Mouse (Mus musculus) left cerebral cortex, adult 2 months (tissue): Measurements from ENCODE around the gene 3110040N11Rik. TPM values are rescaled to one million over a fixed set of nuclear protein-coding genes. Genes with fewer than 3 reads are reported as not detected.
"Not testable (repeated sequence)": the region's sequence is repeated elsewhere in the genome, so short reads cannot be mapped to it uniquely, and the experiment has no call there.

Experiments
- DNase-seq, 2 experiments: peaks; one replicate each; pipeline ENCODE4 v3.0.0; 2021 to 2022; ENCODE audit warnings: low spot score in 2 of 2, mixed read lengths in 1 of 2; ENCODE audit errors: extremely low spot score in 1 of 2
- H3K27ac ChIP-seq: fragments of 200-600 bp; 2 replicates; pipeline ENCODE4 v1.8.1; 2022
- H3K4me3 ChIP-seq: fragments of 200-600 bp; 2 replicates; pipeline ENCODE4 v1.8.1; 2022
- CTCF ChIP-seq: fragments of 200-600 bp; IDR thresholded peaks from 2 replicates; pipeline ENCODE4 v1.8.1; 2022; ENCODE audit warnings: antibody characterized with exemption, mild to moderate bottlenecking, moderate library complexity
- intact Hi-C: fragments of 180-260 bp; cut with DNase I; formaldehyde crosslinking; loops from one replicate; pipeline ENCODE4 v1.15.1; 2025
- long read RNA-seq, 2 experiments: library from polyadenylated mRNA; stranded (forward); transcript quantifications; one replicate each; pipeline ENCODE4 v2.0.0; 2021; ENCODE audit warnings: borderline mapping rate in 2 of 2
- total RNA-seq, 2 experiments: library from RNA; stranded (reverse); gene quantifications; 2 replicates each; pipeline ENCODE4 v1.2.3; 2021

Gene 3110040N11Rik
- 10 to 100 TPM; 25.1 to 25.9 TPM for total RNA-seq
- long read RNA-seq, experiment 1, partial matches to known transcripts, result 0 of 12 reads
- long read RNA-seq, experiment 1, other reads (novel, unspliced or antisense), result 7 of 12 reads
- long read RNA-seq, experiment 2, partial matches to known transcripts, result 0 of 10 reads
- long read RNA-seq, experiment 2, other reads (novel, unspliced or antisense), result 7 of 10 reads

- intact Hi-C loops, result loop anchor here (1.0 to 10.0 kb wide), 4 partner anchors 39 to 486 kb away; partner anchors contain the start of gene Hdgfl3
- peak; percentile 82 to 86 for DNase-seq
- peak within 1 kb of the TSS; percentile 99 for H3K27ac ChIP-seq
- peak within 1 kb of the TSS; percentile 83 for H3K4me3 ChIP-seq
- TF ChIP-seq CTCF, result peak; percentile 62
Measured at GRCm38 (mm10) chr7:81789095-81789757, at the start of gene 3110040N11Rik. Gene 3110040N11Rik, minus strand, starts transcription at chr7:81789478.

DNA sequence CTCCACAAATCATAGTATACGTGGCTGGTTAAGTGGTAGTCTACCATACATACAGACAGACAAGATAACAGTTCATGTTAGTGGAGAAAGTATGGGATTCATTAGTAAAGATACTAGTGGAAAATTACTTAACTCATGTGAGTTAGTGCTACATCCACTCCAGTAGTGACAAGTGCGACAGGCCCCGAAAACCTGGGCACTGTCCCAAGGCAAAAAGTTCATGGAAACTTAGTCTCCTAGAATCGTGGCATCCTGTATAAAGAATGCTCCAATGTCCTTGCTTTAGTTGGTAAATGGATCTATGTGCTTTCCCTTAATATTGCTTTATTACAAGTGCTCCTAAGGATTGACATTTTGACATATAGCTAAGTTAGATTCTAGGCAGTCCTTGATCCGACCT is 48.5 kb upstream of the 3110040N11Rik start:
- DNase-seq, H3K4me3 ChIP-seq, intact Hi-C loops, H3K27ac ChIP-seq: not testable (repeated sequence)

- intact Hi-C loops, result no loop called here
- no peak for TF ChIP-seq CTCF
- no peak overlapping the region for H3K27ac ChIP-seq
- H3K4me3 ChIP-seq, result no peak overlapping the region
- no peak for DNase-seq
Measured at GRCm38 (mm10) chr7:81835430-81835829, 46.2 kb upstream of the 3110040N11Rik start.

DNA sequence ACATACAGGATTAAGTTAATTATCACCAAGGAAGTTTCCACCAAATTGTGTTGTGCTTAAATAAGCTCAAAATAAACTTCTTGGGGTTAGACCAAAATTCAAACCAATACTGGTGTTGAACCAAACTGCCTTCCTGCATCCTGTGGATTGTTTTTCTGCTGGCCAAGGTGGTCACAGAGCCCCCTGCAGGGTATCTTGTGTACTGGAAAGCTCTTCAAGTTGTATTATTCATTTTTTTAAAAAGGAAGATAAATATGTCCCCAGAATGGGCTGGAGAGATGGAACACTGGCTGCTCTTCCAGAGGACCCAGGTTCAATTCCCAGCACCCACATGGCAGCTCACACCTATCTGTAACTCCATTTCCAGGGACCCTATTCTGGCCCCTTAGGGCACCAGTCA is 45.6 kb upstream of the 3110040N11Rik start:
- no peak for DNase-seq
- no peak; the same call in none of the 2 replicates for TF ChIP-seq CTCF
- intact Hi-C loops, result no loop called here
- H3K27ac ChIP-seq, result no peak overlapping the region
- H3K4me3 ChIP-seq, result no peak overlapping the region

DNA sequence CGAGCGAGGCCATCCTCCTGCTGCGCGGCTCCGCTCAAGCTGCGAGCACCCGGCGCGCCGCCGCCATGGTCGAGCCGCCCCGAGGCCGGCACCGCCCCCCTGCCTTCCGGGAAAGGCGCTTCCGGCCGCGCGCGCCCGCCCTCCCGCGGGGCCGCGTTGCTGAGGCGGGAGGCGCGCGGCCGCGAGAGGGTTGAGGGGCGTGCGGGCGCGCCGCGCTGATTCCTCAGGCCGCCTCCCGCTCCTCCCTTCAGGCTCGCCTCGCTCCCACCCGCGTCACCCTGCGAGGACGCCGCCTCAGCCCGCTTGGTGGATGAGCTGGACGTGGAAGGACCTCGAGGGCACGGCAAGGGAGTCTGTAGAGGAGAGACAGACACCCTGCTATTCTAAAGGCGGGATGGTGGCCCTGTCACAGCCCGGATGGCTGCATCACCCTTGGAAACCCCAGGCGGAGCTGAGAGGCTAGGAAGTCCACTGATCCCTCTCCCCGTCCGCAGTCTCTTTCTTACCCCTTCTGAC is 40.2 kb upstream of the 3110040N11Rik start, which contains the start of gene Btbd1:
Gene Btbd1, minus strand, starts transcription at position 53 of the 516 bp plus-strand sequence.
- intact Hi-C loops, result loop anchor here (1.0 to 2.0 kb wide), 2 partner anchors 31 to 67 kb away; partner anchors contain the start of gene Ramac
- TF ChIP-seq CTCF, result no peak

DNA sequence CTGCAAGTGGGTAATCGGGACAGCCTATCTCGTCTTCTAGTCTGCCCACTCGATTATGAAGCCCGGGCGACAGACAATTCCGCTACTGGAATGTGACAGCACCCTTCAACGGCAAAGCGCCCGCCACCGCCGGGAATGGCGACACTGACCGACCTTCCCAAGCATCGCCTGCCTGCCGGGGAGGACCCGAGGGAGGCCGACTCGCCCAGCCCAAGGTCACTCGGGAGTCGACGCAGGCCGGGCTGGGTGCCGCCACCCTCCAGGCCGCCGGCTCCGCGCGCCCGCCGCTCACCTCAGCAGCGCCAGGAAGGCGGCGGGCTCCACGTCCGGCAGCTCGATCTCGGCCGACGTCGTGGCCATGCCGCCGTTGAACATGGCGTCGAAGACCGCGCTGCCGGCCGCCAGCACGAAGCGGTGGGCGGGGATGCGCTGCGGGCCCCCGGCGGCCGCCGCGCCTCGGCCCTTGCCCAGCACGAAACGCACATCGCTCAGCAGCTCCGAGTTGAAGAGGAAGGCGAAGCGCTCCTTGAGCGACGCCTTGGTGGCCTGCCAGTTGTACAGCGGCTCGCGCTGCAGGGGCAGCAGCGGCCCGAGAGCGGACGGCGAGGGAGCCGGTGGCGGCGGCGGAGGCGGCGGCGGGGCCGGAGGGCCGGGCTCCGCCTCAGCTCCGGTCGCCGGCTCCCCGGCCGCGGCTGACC is 39.6 kb upstream of the 3110040N11Rik start:
- DNase-seq, result no peak
- intact Hi-C loops, result loop anchor here (1.0 to 2.0 kb wide), 4 partner anchors 31 to 104 kb away; partner anchors contain the start of genes 3110040N11Rik and Ramac
- Histone ChIP-seq H3K27ac (peak overlapping the region; percentile 85), H3K4me3 (peak overlapping the region; percentile 89)
- TF ChIP-seq CTCF, result no peak

More for the DNA sequence above, 40.2 kb upstream of the 3110040N11Rik start, which contains the start of gene Btbd1:
- peak within 1 kb of the TSS; percentile 96 for H3K27ac ChIP-seq
- peak within 1 kb of the TSS; percentile 89 for H3K4me3 ChIP-seq
- DNase-seq, result peak; percentile 82 to 89

DNA sequence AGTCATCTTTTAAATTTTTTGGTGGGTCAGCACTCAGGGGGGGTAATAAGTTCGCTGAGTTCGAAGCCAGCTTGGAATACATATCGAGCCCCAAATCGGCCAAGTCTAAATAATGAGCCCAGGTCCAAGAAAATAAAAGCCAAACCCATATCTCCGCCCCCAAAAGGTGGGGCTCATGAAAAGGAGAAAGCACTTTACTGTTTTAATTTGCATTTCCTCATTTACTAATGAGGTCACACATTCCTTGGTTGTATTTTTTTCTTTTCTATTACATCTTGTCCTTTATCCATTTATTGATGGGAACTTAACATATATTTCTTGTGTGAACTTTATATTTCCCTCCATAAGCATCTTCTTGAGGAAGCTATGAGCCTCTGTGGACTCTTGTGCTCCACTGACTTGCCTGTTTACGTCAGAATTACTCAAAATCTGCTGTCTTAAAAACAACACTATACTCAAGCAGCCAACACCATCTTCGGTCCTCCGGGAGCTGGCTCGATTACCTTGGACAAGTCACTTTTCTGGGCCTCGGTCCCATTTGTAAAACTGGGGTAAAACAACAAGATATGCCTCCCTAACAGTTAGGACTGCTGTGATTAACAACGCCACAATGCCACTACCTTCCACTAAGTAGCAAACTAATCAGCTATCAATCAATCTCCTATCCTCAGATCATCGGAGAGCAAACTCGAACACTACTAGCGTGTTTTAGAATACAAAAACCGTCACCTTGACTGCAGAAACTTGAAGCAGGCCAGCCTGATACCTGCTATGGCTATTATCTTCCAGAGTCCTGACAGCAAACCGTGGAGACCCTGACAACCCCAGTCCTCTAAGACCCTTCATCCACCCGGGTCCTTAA is 38.8 kb upstream of the 3110040N11Rik start:
- intact Hi-C loops, result loop anchor here (1.0 to 2.0 kb wide), 3 partner anchors 39 to 105 kb away; partner anchors contain the start of genes 3110040N11Rik and Ramac
- peak overlapping the region; percentile 85 for H3K27ac ChIP-seq
- peak in 1 of 2 experiments; percentile 16 for DNase-seq

DNA sequence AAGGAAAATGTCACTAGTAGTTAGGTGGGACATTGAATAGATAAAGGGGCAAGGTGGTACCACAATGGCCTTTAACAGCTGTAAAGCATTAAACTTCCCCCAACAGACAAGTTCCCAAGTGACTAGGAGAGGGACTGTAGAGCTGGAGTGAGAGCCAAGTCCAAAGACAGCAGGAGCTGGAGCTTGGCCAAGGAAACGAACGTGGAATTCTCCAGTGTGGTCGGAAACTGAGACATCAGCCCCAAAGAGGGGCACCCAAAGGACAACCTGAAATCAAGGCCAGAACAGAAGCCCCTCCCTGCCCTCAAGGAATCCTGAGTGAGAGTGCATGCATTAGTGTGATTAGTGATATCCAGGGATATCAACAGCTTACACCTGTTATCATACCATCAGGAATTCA is 36.1 kb upstream of the 3110040N11Rik start:
- no peak for DNase-seq
- Histone ChIP-seq H3K27ac (no peak overlapping the region), H3K4me3 (no peak overlapping the region)
- TF ChIP-seq CTCF, result no peak
- intact Hi-C loops, result no loop called here

More for the DNA sequence above, 38.8 kb upstream of the 3110040N11Rik start:
- TF ChIP-seq CTCF, result no peak
- H3K4me3 ChIP-seq, result peak overlapping the region; percentile 89

- intact Hi-C loops, result no loop called here
- TF ChIP-seq CTCF, result no peak
- H3K4me3 ChIP-seq, result no peak overlapping the region
- no peak overlapping the region for H3K27ac ChIP-seq
- DNase-seq, result no peak
Measured at GRCm38 (mm10) chr7:81824906-81825305, 35.6 kb upstream of the 3110040N11Rik start.

- no peak for TF ChIP-seq CTCF
- intact Hi-C loops, result no loop called here
Measured at GRCm38 (mm10) chr7:81806067-81806466, 16.8 kb upstream of the 3110040N11Rik start.

GRCm38 (mm10) chr7:81788536-81788935 is 742 bp downstream of the 3110040N11Rik start:
- no peak for DNase-seq
- Histone ChIP-seq H3K4me3 (peak overlapping the region; percentile 83), H3K27ac (peak overlapping the region; percentile 99)
- intact Hi-C loops, result loop anchor here (5.0 to 10.0 kb wide), 3 partner anchors 144 to 486 kb away; partner anchors contain the start of gene Hdgfl3
- TF ChIP-seq CTCF, result no peak

More at GRCm38 (mm10) chr7:81806067-81806466, 16.8 kb upstream of the 3110040N11Rik start:
- no peak overlapping the region for H3K4me3 ChIP-seq
- H3K27ac ChIP-seq, result no peak overlapping the region
- no peak for DNase-seq
